Mouse (Mus musculus) embryonic facial prominence, embryonic 11.5 days (tissue): Measurements from ENCODE around the gene Cep295nl. TPM values are rescaled to one million over a fixed set of nuclear protein-coding genes. Genes with fewer than 3 reads are reported as not detected.
"Not testable (repeated sequence)": the region's sequence is repeated elsewhere in the genome, so short reads cannot be mapped to it uniquely, and the experiment has no call there.

ENCODE experiments used
- ATAC-seq: fragments of 200-750 bp; cut with Nextera tagmentation; replicated peaks from 2 replicates; pipeline ENCODE4 v1.8.0; 2017; ENCODE audit warnings: low read depth; ENCODE audit not compliant: insufficient number of reproducible peaks, low FRiP score, low TSS enrichment
- DNase-seq: peaks from one replicate; pipeline ENCODE4 v3.0.0-alpha.2; 2015; ENCODE audit warnings: low spot score
- H3K27ac ChIP-seq: fragments of 300-500 bp; sonication (generic); replicated peaks from 2 replicates; pipeline ENCODE4 v1.5.1; 2014; ENCODE audit warnings: mild to moderate bottlenecking, low read depth, low read length, control low read depth
- H3K27me3 ChIP-seq: fragments of 300-500 bp; sonication (generic); 2 replicates; pipeline ENCODE4 v1.6.1; 2014; ENCODE audit warnings: mild to moderate bottlenecking, low read length, moderate library complexity, mixed read lengths; ENCODE audit not compliant: control insufficient read depth, insufficient read depth
- H3K36me3 ChIP-seq: fragments of 300-500 bp; sonication (generic); replicated peaks from 2 replicates; pipeline ENCODE4 v1.6.1; 2014; ENCODE audit warnings: low read depth, mild to moderate bottlenecking, low read length, moderate library complexity, mixed read lengths; ENCODE audit not compliant: control insufficient read depth, insufficient read depth
- H3K4me1 ChIP-seq: fragments of 300-500 bp; sonication (generic); 2 replicates; pipeline ENCODE4 v1.6.1; 2014; ENCODE audit warnings: low read length, mixed read lengths; ENCODE audit not compliant: control insufficient read depth, insufficient read depth
- H3K4me2 ChIP-seq: fragments of 300-500 bp; sonication (generic); 2 replicates; pipeline ENCODE4 v1.6.1; 2014; ENCODE audit warnings: low read depth, mild to moderate bottlenecking, control low read depth, low read length, moderate library complexity
- H3K4me3 ChIP-seq: fragments of 300-500 bp; sonication (generic); 2 replicates; pipeline ENCODE4 v1.5.1; 2014; ENCODE audit warnings: low read depth, low read length, control low read depth
- H3K9ac ChIP-seq: fragments of 300-500 bp; sonication (generic); replicated peaks from 2 replicates; pipeline ENCODE4 v1.6.1; 2014; ENCODE audit warnings: mild to moderate bottlenecking, control low read depth, low read length
- H3K9me3 ChIP-seq: fragments of 300-500 bp; sonication (generic); replicated peaks from 2 replicates; pipeline ENCODE4 v1.6.1; 2016; ENCODE audit warnings: mild to moderate bottlenecking, low read length, inconsistent platforms, mixed read lengths; ENCODE audit not compliant: control insufficient read depth
- WGBS: fragments of 180-500 bp; shearing (Covaris S2); extraction: QIAGEN DNeasy Blood & Tissue Kit; methylation state at CpG from one replicate; pipeline ENCODE4 v1.1.7; 2014; 5-methylcytosine and 5-hydroxymethylcytosine counted together
- polyA plus RNA-seq: library from polyadenylated mRNA; unstranded; fragments of >200 nt; fragmentation: Nextera tagmentation; extraction: Ambion mirVana; gene quantifications from 2 replicates; pipeline ENCODE4 v1.2.1, GENCODE M21; 2014

The Cep295nl gene
- polyA plus RNA-seq, 1 experiment from 2014 or later, result 0.76 TPM

GRCm38 (mm10) chr11:118317129-118317528 is 25.2 kb downstream of the Cep295nl start:
- H3K9me3 ChIP-seq, result no peaks in the 10 kb centered on the region
- no peaks in the 10 kb centered on the region for H3K27me3 ChIP-seq
- H3K36me3 ChIP-seq, result peaks cover 5% of the 10 kb centered on the region
- DNase-seq (peak; percentile 87), ATAC-seq (no peak)
- H3K27ac ChIP-seq, result no peak overlapping the region
- no peak overlapping the region for H3K4me3 ChIP-seq
- 21% methylated on average over 7 of the region's 7 CpGs for WGBS
- H3K9ac ChIP-seq, result no peak overlapping the region
- H3K4me2 ChIP-seq, result no peak overlapping the region
- 0 out of 2 replicates have a peak, but pooled peaks cover 3% of the 10 kb centered on the region for H3K4me1 ChIP-seq

- H3K27ac ChIP-seq, result no peak overlapping the region
- WGBS, result 89% methylated on average over 8 of the region's 8 CpGs
- H3K4me3 ChIP-seq, result no peak overlapping the region
- DNase-seq (no peak), ATAC-seq (no peak)
- H3K9ac ChIP-seq, result no peak overlapping the region
- H3K4me2 ChIP-seq, result no peak overlapping the region
- H3K36me3 ChIP-seq, result peaks cover 5% of the 10 kb centered on the region
- no peaks in the 10 kb centered on the region for H3K4me1 ChIP-seq
- H3K9me3 ChIP-seq, result no peaks in the 10 kb centered on the region
- no peaks in the 10 kb centered on the region for H3K27me3 ChIP-seq
Measured at GRCm38 (mm10) chr11:118316231-118316806, 26.0 kb downstream of the Cep295nl start.

GRCm38 (mm10) chr11:118312132-118312723 is 30.1 kb downstream of the Cep295nl start:
- 85% methylated on average over 6 of the region's 6 CpGs for WGBS
- DNase-seq, result no peak

GRCm38 (mm10) chr11:118307962-118308361 is 34.3 kb downstream of the Cep295nl start:
- peaks cover 10% of the 10 kb centered on the region for H3K36me3 ChIP-seq
- 86% methylated on average over 2 of the region's 2 CpGs for WGBS

More at GRCm38 (mm10) chr11:118312132-118312723, 30.1 kb downstream of the Cep295nl start:
- H3K9me3 ChIP-seq, result 0 out of 2 replicates have a peak, but pooled peaks cover 3% of the 10 kb centered on the region
- H3K4me1 ChIP-seq, result no peaks in the 10 kb centered on the region
- no peak overlapping the region for H3K4me3 ChIP-seq
- H3K27me3 ChIP-seq, result no peaks in the 10 kb centered on the region
- H3K27ac ChIP-seq, result no peak overlapping the region
- no peak overlapping the region for H3K9ac ChIP-seq
- ATAC-seq, result no peak
- peaks cover 13% of the 10 kb centered on the region for H3K36me3 ChIP-seq
- H3K4me2 ChIP-seq, result no peak overlapping the region

GRCm38 (mm10) chr11:118303959-118304358 is 38.3 kb downstream of the Cep295nl start:
- not testable (repeated sequence) for H3K27ac ChIP-seq, H3K9me3 ChIP-seq, H3K27me3 ChIP-seq, DNase-seq, ATAC-seq, H3K9ac ChIP-seq, H3K4me3 ChIP-seq, H3K36me3 ChIP-seq, H3K4me2 ChIP-seq, H3K4me1 ChIP-seq
- 89% methylated on average over 4 of the region's 4 CpGs for WGBS

More at GRCm38 (mm10) chr11:118307962-118308361, 34.3 kb downstream of the Cep295nl start:
- not testable (repeated sequence) for ATAC-seq, H3K27ac ChIP-seq, H3K27me3 ChIP-seq, H3K4me3 ChIP-seq, H3K9ac ChIP-seq, DNase-seq, H3K9me3 ChIP-seq, H3K4me1 ChIP-seq, H3K4me2 ChIP-seq

- 72% methylated on average over 2 of the region's 2 CpGs for WGBS
- Histone ChIP-seq H3K4me3 (no peak overlapping the region), H3K4me1 (no peaks in the 10 kb centered on the region), H3K4me2 (no peak overlapping the region), H3K9ac (no peak overlapping the region), H3K27ac (no peak overlapping the region), H3K27me3 (no peaks in the 10 kb centered on the region), H3K9me3 (no peaks in the 10 kb centered on the region), H3K36me3 (no peaks in the 10 kb centered on the region; the same call in 1 of the 2 replicates)
- DNase-seq (no peak), ATAC-seq (no peak)
Measured at GRCm38 (mm10) chr11:118298810-118299209, 43.5 kb downstream of the Cep295nl start.

GRCm38 (mm10) chr11:118297967-118298366 is 44.3 kb downstream of the Cep295nl start:
- no peak for DNase-seq
- no peaks in the 10 kb centered on the region for H3K9me3 ChIP-seq
- no peak overlapping the region for H3K4me3 ChIP-seq
- no peak overlapping the region for H3K4me2 ChIP-seq
- H3K27me3 ChIP-seq, result no peaks in the 10 kb centered on the region
- H3K4me1 ChIP-seq, result no peaks in the 10 kb centered on the region
- no peak overlapping the region for H3K9ac ChIP-seq
- WGBS, result 81% methylated on average over 3 of the region's 3 CpGs
- no peak overlapping the region for H3K27ac ChIP-seq
- H3K36me3 ChIP-seq, result no peaks in the 10 kb centered on the region; the same call in 1 of the 2 replicates
- ATAC-seq, result 0 out of 2 replicates have a peak, but pooled peaks have one; percentile 5

- WGBS, result 69% methylated on average over 2 of the region's 2 CpGs
- ATAC-seq (no peak), DNase-seq (no peak)
- no peaks in the 10 kb centered on the region for H3K4me1 ChIP-seq
- H3K27ac ChIP-seq, result no peak overlapping the region
- no peak overlapping the region for H3K4me3 ChIP-seq
- no peak overlapping the region for H3K9ac ChIP-seq
- H3K4me2 ChIP-seq, result no peak overlapping the region
- H3K27me3 ChIP-seq, result no peaks in the 10 kb centered on the region
- H3K36me3 ChIP-seq, result no peaks in the 10 kb centered on the region
- H3K9me3 ChIP-seq, result no peaks in the 10 kb centered on the region
Measured at GRCm38 (mm10) chr11:118295026-118295425, 47.3 kb downstream of the Cep295nl start.
